Mouse (Mus musculus) embryonic fibroblast, embryonic 13.5 days (primary cell): ENCODE data around the gene 3110082I17Rik.

Experiments
- CTCF ChIP-seq: IDR thresholded peaks from 2 replicates; pipeline ENCODE4 v1.5.1; 2011; ENCODE audit warnings: mild to moderate bottlenecking, control low read depth, low read length, moderate library complexity, borderline replicate concordance; ENCODE audit not compliant: insufficient read depth
- POLR2A ChIP-seq: IDR thresholded peaks from 2 replicates; pipeline ENCODE4 v1.6.1; 2011; ENCODE audit warnings: low read depth, mild to moderate bottlenecking, control low read depth, low read length, moderate library complexity

DNA sequence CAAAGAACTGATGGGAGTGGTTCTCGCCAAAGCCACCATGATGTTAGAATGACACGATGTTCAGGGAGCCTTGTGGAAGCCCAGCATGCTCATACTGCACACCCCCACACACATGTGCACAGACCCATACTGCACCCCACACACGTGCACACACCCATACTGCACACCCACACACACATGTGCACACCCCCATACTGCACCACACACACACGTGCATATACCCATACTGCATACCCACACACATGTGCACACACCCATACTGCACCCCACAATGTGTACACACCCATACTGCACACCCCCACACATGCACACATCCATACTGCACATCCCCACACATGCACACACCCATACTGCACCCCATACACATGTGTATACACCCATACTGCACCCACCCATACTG is 124.7 kb downstream of the 3110082I17Rik start:
- TF ChIP-seq CTCF: no peak
- TF ChIP-seq POLR2A: no peak
